Mouse (Mus musculus): ENCODE results near the gene Klf15. TPM values are rescaled to one million over a fixed set of nuclear protein-coding genes. Genes with fewer than 3 reads are reported as not detected.

Klf15 gene
- polyA plus RNA-seq (2015; fragmentation: Nextera tagmentation; extraction: Ambion mirVana) = 8.7 and 9.0 TPM in 2 replicates

- WGBS = under 1% methylated on average over 70 of the region's 70 CpGs
- Histone ChIP-seq H3K27me3 (peaks cover 36% of the 10 kb centered on the region), H3K9me3 (no peaks in the 10 kb centered on the region), H3K4me3 (replicated peaks) (peak within 1 kb of the TSS; percentile 67), H3K4me1 (replicated peaks) (peaks cover 23% of the 10 kb centered on the region), H3K9ac (replicated peaks) (peak within 1 kb of the TSS; percentile 72), H3K4me2 (replicated peaks) (peak within 1 kb of the TSS; percentile 100), H3K27ac (peak within 1 kb of the TSS; percentile 32; the same call in 1 of the 2 replicates), H3K36me3 (peaks cover 3% of the 10 kb centered on the region; the same call in 1 of the 2 replicates)
- ATAC-seq = peak; percentile 70
These were observed at the start of gene Klf15 for GRCm38 (mm10) chr6:90462181-90462706. Gene Klf15, plus strand, starts transcription at chr6:90462576.

- no peaks in the 10 kb centered on the region for H3K9me3 ChIP-seq
- H3K4me1 ChIP-seq (replicated peaks) = peaks cover 11% of the 10 kb centered on the region
- no peaks in the 10 kb centered on the region for H3K36me3 ChIP-seq
- peak; percentile 88 for ATAC-seq
- peaks cover 11% of the 10 kb centered on the region for H3K27me3 ChIP-seq
- 2% methylated on average over 14 of the region's 14 CpGs for WGBS
- peak overlapping the region; percentile 51 for H3K4me2 ChIP-seq (replicated peaks)
- peak overlapping the region; percentile 10; the same call in 1 of the 2 replicates for H3K9ac ChIP-seq (replicated peaks)
- peak overlapping the region; percentile 27 for H3K4me3 ChIP-seq (replicated peaks)
- H3K27ac ChIP-seq = peak overlapping the region; percentile 60
These were observed 39.8 kb upstream of the Klf15 start for GRCm38 (mm10) chr6:90422565-90422964.

GRCm38 (mm10) chr6:90425361-90425760, 37.0 kb upstream of the Klf15 start:
- H3K27ac ChIP-seq = no peak overlapping the region
- no peaks in the 10 kb centered on the region for H3K36me3 ChIP-seq
- no peak overlapping the region for H3K4me3 ChIP-seq (replicated peaks)
- no peak overlapping the region for H3K9ac ChIP-seq (replicated peaks)
- no peaks in the 10 kb centered on the region for H3K9me3 ChIP-seq
- WGBS = 81% methylated on average over 3 of the region's 3 CpGs
- no peak overlapping the region for H3K4me2 ChIP-seq (replicated peaks)
- no peak for ATAC-seq
- H3K27me3 ChIP-seq = peaks cover 16% of the 10 kb centered on the region
- H3K4me1 ChIP-seq (replicated peaks) = peaks cover 23% of the 10 kb centered on the region

GRCm38 (mm10) chr6:90426003-90426402, 36.4 kb upstream of the Klf15 start:
- Histone ChIP-seq H3K9ac (replicated peaks) (no peak overlapping the region), H3K27me3 (peaks cover 16% of the 10 kb centered on the region), H3K4me2 (replicated peaks) (no peak overlapping the region), H3K27ac (no peak overlapping the region), H3K4me3 (replicated peaks) (no peak overlapping the region), H3K4me1 (replicated peaks) (peaks cover 23% of the 10 kb centered on the region), H3K36me3 (no peaks in the 10 kb centered on the region), H3K9me3 (no peaks in the 10 kb centered on the region)
- WGBS = 86% methylated on average over 4 of the region's 4 CpGs
- no peak for ATAC-seq

- under 1% methylated on average over 31 of the region's 31 CpGs for WGBS
- Histone ChIP-seq H3K9ac (replicated peaks) (peak within 1 kb of the TSS; percentile 71), H3K4me3 (replicated peaks) (peak within 1 kb of the TSS; percentile 46), H3K4me2 (replicated peaks) (peak within 1 kb of the TSS; percentile 81), H3K27ac (peak within 1 kb of the TSS; percentile 58), H3K9me3 (no peaks in the 10 kb centered on the region), H3K4me1 (replicated peaks) (peaks cover 12% of the 10 kb centered on the region), H3K27me3 (peaks cover 12% of the 10 kb centered on the region), H3K36me3 (no peaks in the 10 kb centered on the region)
- ATAC-seq = peak; percentile 91
These were observed 33.9 kb upstream of the Klf15 start, which contains the start of gene Cfap100 for GRCm38 (mm10) chr6:90428380-90428974. Gene Cfap100, minus strand, starts transcription at chr6:90428797.

GRCm38 (mm10) chr6:90429911-90430310, 32.5 kb upstream of the Klf15 start:
- H3K4me3 ChIP-seq (replicated peaks) = no peak overlapping the region
- H3K27me3 ChIP-seq = peaks cover 12% of the 10 kb centered on the region
- no peak overlapping the region for H3K27ac ChIP-seq
- no peaks in the 10 kb centered on the region for H3K36me3 ChIP-seq
- H3K4me1 ChIP-seq (replicated peaks) = peaks cover 12% of the 10 kb centered on the region
- H3K9me3 ChIP-seq = no peaks in the 10 kb centered on the region
- no peak for ATAC-seq
- H3K4me2 ChIP-seq (replicated peaks) = no peak overlapping the region
- WGBS = 66% methylated on average over 14 of the region's 14 CpGs
- no peak overlapping the region for H3K9ac ChIP-seq (replicated peaks)

GRCm38 (mm10) chr6:90431487-90431886, 30.9 kb upstream of the Klf15 start:
- Histone ChIP-seq H3K9me3 (no peaks in the 10 kb centered on the region), H3K4me1 (replicated peaks) (peaks cover 15% of the 10 kb centered on the region)
- WGBS = 66% methylated on average over 2 of the region's 2 CpGs

GRCm38 (mm10) chr6:90434687-90435086, 27.7 kb upstream of the Klf15 start:
- Histone ChIP-seq H3K4me1 (replicated peaks) (peaks cover 3% of the 10 kb centered on the region; the same call in 1 of the 2 replicates), H3K27ac (no peak overlapping the region), H3K4me2 (replicated peaks) (no peak overlapping the region), H3K9me3 (no peaks in the 10 kb centered on the region), H3K27me3 (no peaks in the 10 kb centered on the region), H3K9ac (replicated peaks) (no peak overlapping the region), H3K4me3 (replicated peaks) (no peak overlapping the region), H3K36me3 (no peaks in the 10 kb centered on the region)
- ATAC-seq = peak; percentile 63
- WGBS = 76% methylated on average over 3 of the region's 3 CpGs

More at GRCm38 (mm10) chr6:90431487-90431886, 30.9 kb upstream of the Klf15 start:
- peaks cover 12% of the 10 kb centered on the region for H3K27me3 ChIP-seq
- ATAC-seq = no peak
- H3K27ac ChIP-seq = no peak overlapping the region
- H3K4me3 ChIP-seq (replicated peaks) = no peak overlapping the region
- H3K9ac ChIP-seq (replicated peaks) = no peak overlapping the region
- no peaks in the 10 kb centered on the region for H3K36me3 ChIP-seq
- H3K4me2 ChIP-seq (replicated peaks) = no peak overlapping the region

GRCm38 (mm10) chr6:90435195-90435618, 27.2 kb upstream of the Klf15 start:
- no peak overlapping the region for H3K27ac ChIP-seq
- H3K4me2 ChIP-seq (replicated peaks) = no peak overlapping the region
- WGBS = 13% methylated on average over 11 of the region's 11 CpGs
- no peaks in the 10 kb centered on the region for H3K27me3 ChIP-seq
- no peak overlapping the region for H3K4me3 ChIP-seq (replicated peaks)
- H3K4me1 ChIP-seq (replicated peaks) = peaks cover 3% of the 10 kb centered on the region; the same call in 1 of the 2 replicates
- H3K9me3 ChIP-seq = no peaks in the 10 kb centered on the region
- no peaks in the 10 kb centered on the region for H3K36me3 ChIP-seq
- peak; percentile 77 for ATAC-seq
- H3K9ac ChIP-seq (replicated peaks) = no peak overlapping the region

GRCm38 (mm10) chr6:90436192-90436907, 26.0 kb upstream of the Klf15 start:
- Histone ChIP-seq H3K36me3 (no peaks in the 10 kb centered on the region), H3K27me3 (no peaks in the 10 kb centered on the region), H3K9me3 (no peaks in the 10 kb centered on the region), H3K4me2 (replicated peaks) (no peak overlapping the region), H3K9ac (replicated peaks) (no peak overlapping the region), H3K4me3 (replicated peaks) (no peak overlapping the region), H3K27ac (no peak overlapping the region), H3K4me1 (replicated peaks) (peaks cover 3% of the 10 kb centered on the region; the same call in 1 of the 2 replicates)
- no peak for ATAC-seq
- WGBS = 85% methylated on average over 10 of the region's 10 CpGs

GRCm38 (mm10) chr6:90437041-90437440, 25.3 kb upstream of the Klf15 start:
- no peak for ATAC-seq
- Histone ChIP-seq H3K4me3 (replicated peaks) (no peak overlapping the region), H3K4me2 (replicated peaks) (no peak overlapping the region), H3K27ac (no peak overlapping the region), H3K9me3 (no peaks in the 10 kb centered on the region), H3K9ac (replicated peaks) (no peak overlapping the region), H3K36me3 (no peaks in the 10 kb centered on the region), H3K27me3 (no peaks in the 10 kb centered on the region), H3K4me1 (replicated peaks) (peaks cover 3% of the 10 kb centered on the region; the same call in 1 of the 2 replicates)
- WGBS = 91% methylated on average over 3 of the region's 3 CpGs

- Histone ChIP-seq H3K9me3 (no peaks in the 10 kb centered on the region), H3K27me3 (no peaks in the 10 kb centered on the region), H3K4me1 (replicated peaks) (peaks cover 14% of the 10 kb centered on the region), H3K36me3 (no peaks in the 10 kb centered on the region), H3K4me3 (replicated peaks) (no peak overlapping the region), H3K4me2 (replicated peaks) (no peak overlapping the region), H3K9ac (replicated peaks) (no peak overlapping the region), H3K27ac (peak overlapping the region; percentile 35)
- WGBS = 20% methylated on average over 4 of the region's 4 CpGs
- peak; percentile 89 for ATAC-seq
These were observed 15.5 kb upstream of the Klf15 start for GRCm38 (mm10) chr6:90446883-90447282.
